Mouse (Mus musculus) lung, embryonic 15.5 days (tissue): Measurements from ENCODE around the gene Plvap. TPM values are rescaled to one million over a fixed set of nuclear protein-coding genes. Genes with fewer than 3 reads are reported as not detected.
"Not testable (repeated sequence)": the region's sequence is repeated elsewhere in the genome, so short reads cannot be mapped to it uniquely, and the experiment has no call there.

Experiments
- ATAC-seq: fragments of 200-750 bp; cut with Nextera tagmentation; 2 replicates; pipeline ENCODE4 v1.8.0; 2017; ENCODE audit warnings: moderate number of reproducible peaks, borderline replicate concordance; ENCODE audit not compliant: low FRiP score, low TSS enrichment; ENCODE audit errors: extremely low read depth
- H3K27ac ChIP-seq: fragments of 300-500 bp; sonication (generic); 2 replicates; pipeline ENCODE4 v1.5.1; 2015; ENCODE audit warnings: moderate library complexity, mild to moderate bottlenecking, inconsistent platforms
- H3K27me3 ChIP-seq: fragments of 300-500 bp; sonication (generic); 2 replicates; pipeline ENCODE4 v1.6.1; 2015; ENCODE audit warnings: inconsistent platforms
- H3K36me3 ChIP-seq: fragments of 300-500 bp; sonication (generic); 2 replicates; pipeline ENCODE4 v1.6.1; 2015; ENCODE audit warnings: inconsistent platforms
- H3K4me1 ChIP-seq: fragments of 300-500 bp; sonication (generic); 2 replicates; pipeline ENCODE4 v1.6.1; 2015; ENCODE audit warnings: inconsistent platforms
- H3K4me2 ChIP-seq: fragments of 300-500 bp; sonication (generic); 2 replicates; pipeline ENCODE4 v1.6.1; 2015; ENCODE audit warnings: inconsistent platforms, mild to moderate bottlenecking, moderate library complexity
- H3K4me3 ChIP-seq: fragments of 300-500 bp; sonication (generic); 2 replicates; pipeline ENCODE4 v1.5.1; 2015; ENCODE audit warnings: mild to moderate bottlenecking, inconsistent platforms
- H3K9ac ChIP-seq: fragments of 300-500 bp; sonication (generic); 2 replicates; pipeline ENCODE4 v1.6.1; 2015; ENCODE audit warnings: inconsistent platforms
- H3K9me3 ChIP-seq: fragments of 300-500 bp; sonication (generic); 2 replicates; pipeline ENCODE4 v1.6.1; 2016; ENCODE audit warnings: inconsistent platforms
- WGBS: fragments of 180-500 bp; shearing (Covaris S2); methylation state at CpG from one replicate; pipeline ENCODE4 v1.1.7; 2015; 5-methylcytosine and 5-hydroxymethylcytosine counted together
- polyA plus RNA-seq: library from polyadenylated mRNA; unstranded; fragments of >200 nt; fragmentation: Nextera tagmentation; extraction: Ambion mirVana; gene quantifications from 2 replicates; pipeline ENCODE4 v1.2.1, GENCODE M21; 2015

The Plvap gene
- polyA plus RNA-seq, 1 experiment from 2014 or later: 146 TPM

- Histone ChIP-seq H3K27ac (no peak overlapping the region), H3K4me1 (peaks cover 12% of the 10 kb centered on the region), H3K4me3 (peak overlapping the region; percentile 85), H3K27me3 (no peaks in the 10 kb centered on the region), H3K9me3 (no peaks in the 10 kb centered on the region), H3K4me2 (peak overlapping the region; percentile 93), H3K9ac (peak overlapping the region; percentile 79; the same call in 1 of the 2 replicates), H3K36me3 (peaks cover 23% of the 10 kb centered on the region; the same call in 1 of the 2 replicates)
- WGBS: 76% methylated on average over 9 of the region's 9 CpGs
- no peak for ATAC-seq
Measured at GRCm38 (mm10) chr8:71543755-71544154, 32.2 kb upstream of the Plvap start.

GRCm38 (mm10) chr8:71542632-71543343, 31.2 kb upstream of the Plvap start, which contains the start of gene Mvb12a:
Mvb12a (plus strand) TSS chr8:71542922.
- Histone ChIP-seq H3K9me3 (no peaks in the 10 kb centered on the region), H3K36me3 (peaks cover 21% of the 10 kb centered on the region; the same call in 1 of the 2 replicates), H3K9ac (peak within 1 kb of the TSS; percentile 79), H3K27me3 (no peaks in the 10 kb centered on the region), H3K27ac (peak within 1 kb of the TSS; percentile 24; the same call in 1 of the 2 replicates), H3K4me3 (peak within 1 kb of the TSS; percentile 85), H3K4me1 (peaks cover 16% of the 10 kb centered on the region), H3K4me2 (peak within 1 kb of the TSS; percentile 93)
- WGBS: under 1% methylated on average over 55 of the region's 55 CpGs
- ATAC-seq: peak; percentile 97

GRCm38 (mm10) chr8:71537028-71537867, 25.7 kb upstream of the Plvap start, which contains the start of gene Bst2:
Bst2 (minus strand) TSS chr8:71537456.
- peak; percentile 87 for ATAC-seq
- Histone ChIP-seq H3K27me3 (no peaks in the 10 kb centered on the region), H3K9ac (peak within 1 kb of the TSS; percentile 60), H3K4me3 (peak within 1 kb of the TSS; percentile 51), H3K4me1 (peaks cover 14% of the 10 kb centered on the region), H3K4me2 (peak within 1 kb of the TSS; percentile 67), H3K9me3 (no peaks in the 10 kb centered on the region), H3K27ac (peak within 1 kb of the TSS; percentile 83), H3K36me3 (no peaks in the 10 kb centered on the region)
- 2% methylated on average over 37 of the region's 37 CpGs for WGBS

GRCm38 (mm10) chr8:71535663-71536062, 24.1 kb upstream of the Plvap start:
- 60% methylated on average over 5 of the region's 5 CpGs for WGBS
- H3K4me3 ChIP-seq: no peak overlapping the region
- H3K27ac ChIP-seq: no peak overlapping the region
- peak overlapping the region; percentile 67; the same call in 1 of the 2 replicates for H3K4me2 ChIP-seq
- peaks cover 14% of the 10 kb centered on the region for H3K4me1 ChIP-seq
- no peak overlapping the region for H3K9ac ChIP-seq
- H3K36me3 ChIP-seq: no peaks in the 10 kb centered on the region
- H3K27me3 ChIP-seq: no peaks in the 10 kb centered on the region
- ATAC-seq: no peak
- H3K9me3 ChIP-seq: no peaks in the 10 kb centered on the region

GRCm38 (mm10) chr8:71534263-71534810, 22.8 kb upstream of the Plvap start:
- ATAC-seq: no peak
- Histone ChIP-seq H3K4me2 (no peak overlapping the region), H3K9me3 (no peaks in the 10 kb centered on the region), H3K4me1 (peaks cover 14% of the 10 kb centered on the region), H3K36me3 (no peaks in the 10 kb centered on the region), H3K9ac (no peak overlapping the region), H3K27ac (no peak overlapping the region), H3K27me3 (no peaks in the 10 kb centered on the region), H3K4me3 (no peak overlapping the region)
- WGBS: 27% methylated on average over 3 of the region's 3 CpGs

GRCm38 (mm10) chr8:71530735-71531467, 19.3 kb upstream of the Plvap start:
- 55% methylated on average over 6 of the region's 12 CpGs for WGBS
- not testable (repeated sequence) for ATAC-seq, H3K27ac ChIP-seq

GRCm38 (mm10) chr8:71528362-71529073, 17.0 kb upstream of the Plvap start:
- Histone ChIP-seq H3K4me1 (peaks cover 28% of the 10 kb centered on the region), H3K27me3 (peaks cover 12% of the 10 kb centered on the region), H3K4me2 (no peak overlapping the region), H3K9ac (no peak overlapping the region), H3K36me3 (no peaks in the 10 kb centered on the region), H3K27ac (peak overlapping the region; percentile 91), H3K4me3 (no peak overlapping the region), H3K9me3 (no peaks in the 10 kb centered on the region)
- peak; percentile 73; the same call in 1 of the 2 replicates for ATAC-seq
- 61% methylated on average over 11 of the region's 11 CpGs for WGBS

More at GRCm38 (mm10) chr8:71530735-71531467, 19.3 kb upstream of the Plvap start:
- H3K4me2 ChIP-seq, H3K4me3 ChIP-seq, H3K27me3 ChIP-seq, H3K9ac ChIP-seq, H3K9me3 ChIP-seq, H3K36me3 ChIP-seq: not testable (repeated sequence)
- peaks cover 19% of the 10 kb centered on the region for H3K4me1 ChIP-seq

GRCm38 (mm10) chr8:71527162-71527870, 15.8 kb upstream of the Plvap start:
- Histone ChIP-seq H3K4me3 (no peak overlapping the region), H3K27ac (peak overlapping the region; percentile 79), H3K36me3 (no peaks in the 10 kb centered on the region), H3K4me1 (peaks cover 28% of the 10 kb centered on the region), H3K4me2 (no peak overlapping the region), H3K9ac (no peak overlapping the region), H3K27me3 (peaks cover 12% of the 10 kb centered on the region), H3K9me3 (no peaks in the 10 kb centered on the region)
- no peak for ATAC-seq
- WGBS: 39% methylated on average over 3 of the region's 3 CpGs

GRCm38 (mm10) chr8:71526272-71526671, 14.7 kb upstream of the Plvap start:
- 21% methylated on average over 6 of the region's 6 CpGs for WGBS

More at GRCm38 (mm10) chr8:71526272-71526671, 14.7 kb upstream of the Plvap start:
- Histone ChIP-seq H3K9me3 (no peaks in the 10 kb centered on the region), H3K27me3 (peaks cover 12% of the 10 kb centered on the region), H3K9ac (no peak overlapping the region), H3K4me1 (peaks cover 34% of the 10 kb centered on the region), H3K36me3 (no peaks in the 10 kb centered on the region), H3K4me2 (no peak overlapping the region), H3K27ac (peak overlapping the region; percentile 79), H3K4me3 (no peak overlapping the region)
- ATAC-seq: peak; percentile 20; the same call in 1 of the 2 replicates
